Mouse (Mus musculus) erythroblast, embryonic 14.5 days (primary cell): Measurements from ENCODE around the gene Tmem135.

Experiments used
- GATA1 ChIP-seq: IDR thresholded peaks from 2 replicates; pipeline ENCODE4 v1.6.1; 2012; ENCODE audit warnings: low read length, inconsistent platforms, mixed read lengths
- TAL1 ChIP-seq: IDR thresholded peaks from 3 replicates; pipeline ENCODE4 v1.6.1; 2012; ENCODE audit warnings: low read length, inconsistent platforms, mixed read lengths

- TF ChIP-seq GATA1 (no peak), TAL1 (no peak)
These were observed 229.6 kb downstream of the Tmem135 start for GRCm38 (mm10) chr7:89174430-89174829.
